Mouse (Mus musculus) kidney, adult 2 months (tissue): Measurements from ENCODE around the gene Ttc25. TPM values are rescaled to one million over a fixed set of nuclear protein-coding genes. Genes with fewer than 3 reads are reported as not detected.
A peak's percentile ranks its signal among the peaks of the same experiment; 100 is the strongest.
"Not testable (repeated sequence)": the region's sequence is repeated elsewhere in the genome, so short reads cannot be mapped to it uniquely, and the experiment has no call there.

Experiments used
- DNase-seq: peaks from one replicate; pipeline ENCODE4 v3.0.0; 2021
- H3K27ac ChIP-seq: fragments of 200-500 bp; 2 replicates; pipeline ENCODE4 v1.5.1; 2012; ENCODE audit warnings: low read depth, low read length, control low read depth, inconsistent platforms; ENCODE audit not compliant: insufficient read depth
- H3K27me3 ChIP-seq: fragments of 200-500 bp; replicated peaks from 2 replicates; pipeline ENCODE4 v1.6.1; 2012; ENCODE audit warnings: mild to moderate bottlenecking, moderate library complexity, low read length, inconsistent platforms; ENCODE audit not compliant: control insufficient read depth, insufficient read depth
- H3K36me3 ChIP-seq: fragments of 200-500 bp; 2 replicates; pipeline ENCODE4 v1.6.1; 2012; ENCODE audit warnings: mild to moderate bottlenecking, moderate library complexity, low read length, inconsistent platforms; ENCODE audit not compliant: control insufficient read depth, insufficient read depth
- H3K4me1 ChIP-seq: fragments of 200-500 bp; 2 replicates; pipeline ENCODE4 v1.6.1; 2011; ENCODE audit warnings: low read length; ENCODE audit not compliant: control insufficient read depth, insufficient read depth
- H3K4me3 ChIP-seq: fragments of 200-500 bp; 2 replicates; pipeline ENCODE4 v1.5.1; 2011; ENCODE audit warnings: mild to moderate bottlenecking, low read depth, low read length, control low read depth; ENCODE audit not compliant: insufficient read depth
- CTCF ChIP-seq: fragments of 200-500 bp; conservative IDR thresholded peaks from 2 replicates; pipeline ENCODE4 v1.5.1; 2011; ENCODE audit warnings: low read depth, mild to moderate bottlenecking, control low read depth, low read length, moderate library complexity, mixed read lengths; ENCODE audit not compliant: insufficient read depth, insufficient read length
- POLR2A ChIP-seq: fragments of 200-500 bp; IDR thresholded peaks from one replicate; pipeline ENCODE4 v1.6.1; 2011; ENCODE audit warnings: low read depth, low read length, control low read depth
- WGBS: fragments of 180-500 bp; shearing (Covaris S2); methylation state at CpG from one replicate; pipeline ENCODE4 v1.1.7; 2018; 5-methylcytosine and 5-hydroxymethylcytosine counted together
- polyA plus RNA-seq: library from polyadenylated mRNA; depleted of rRNA; stranded (reverse); fragments of >200 nt; gene quantifications from 2 replicates; pipeline ENCODE4 v1.2.3, GENCODE M21; 2012

Gene Ttc25
- polyA plus RNA-seq, 1 experiment: 1.4 TPM

- Histone ChIP-seq H3K4me3 (peak overlapping the region; percentile 78), H3K27ac (no peak overlapping the region), H3K36me3 (no peaks in the 10 kb centered on the region), H3K4me1 (peaks cover 6% of the 10 kb centered on the region; the same call in 1 of the 2 replicates), H3K27me3 (no peaks in the 10 kb centered on the region)
- DNase-seq: no peak
- WGBS: 58% methylated on average over 2 of the region's 2 CpGs
- TF ChIP-seq CTCF: no peak
- TF ChIP-seq POLR2A: no peak
These were observed 30.1 kb downstream of the Ttc25 start for GRCm38 (mm10) chr11:100575484-100575855.

DNA sequence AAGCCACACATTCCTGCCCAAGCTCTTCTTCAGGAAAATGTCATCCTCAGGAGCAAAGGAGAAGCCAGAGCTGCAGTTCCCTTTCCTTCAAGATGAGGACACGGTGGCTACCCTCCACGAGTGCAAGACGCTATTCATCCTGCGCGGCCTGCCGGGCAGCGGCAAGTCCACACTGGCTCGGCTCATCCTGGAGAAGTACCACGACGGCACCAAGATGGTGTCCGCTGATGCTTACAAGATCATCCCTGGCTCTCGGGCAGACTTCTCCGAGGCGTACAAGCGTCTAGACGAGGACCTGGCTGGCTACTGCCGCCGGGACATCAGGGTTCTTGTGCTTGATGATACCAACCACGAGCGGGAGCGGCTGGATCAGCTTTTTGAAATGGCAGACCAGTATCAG lies 30.8 kb downstream of the Ttc25 start:
- TF ChIP-seq CTCF (no peak), POLR2A (no peak)
- WGBS: 76% methylated on average over 21 of the region's 21 CpGs
- Histone ChIP-seq H3K27me3 (no peaks in the 10 kb centered on the region), H3K4me1 (peaks cover 4% of the 10 kb centered on the region; the same call in 1 of the 2 replicates), H3K27ac (no peak overlapping the region), H3K36me3 (no peaks in the 10 kb centered on the region; the same call in 1 of the 2 replicates), H3K4me3 (no peak overlapping the region)
- no peak for DNase-seq

DNA sequence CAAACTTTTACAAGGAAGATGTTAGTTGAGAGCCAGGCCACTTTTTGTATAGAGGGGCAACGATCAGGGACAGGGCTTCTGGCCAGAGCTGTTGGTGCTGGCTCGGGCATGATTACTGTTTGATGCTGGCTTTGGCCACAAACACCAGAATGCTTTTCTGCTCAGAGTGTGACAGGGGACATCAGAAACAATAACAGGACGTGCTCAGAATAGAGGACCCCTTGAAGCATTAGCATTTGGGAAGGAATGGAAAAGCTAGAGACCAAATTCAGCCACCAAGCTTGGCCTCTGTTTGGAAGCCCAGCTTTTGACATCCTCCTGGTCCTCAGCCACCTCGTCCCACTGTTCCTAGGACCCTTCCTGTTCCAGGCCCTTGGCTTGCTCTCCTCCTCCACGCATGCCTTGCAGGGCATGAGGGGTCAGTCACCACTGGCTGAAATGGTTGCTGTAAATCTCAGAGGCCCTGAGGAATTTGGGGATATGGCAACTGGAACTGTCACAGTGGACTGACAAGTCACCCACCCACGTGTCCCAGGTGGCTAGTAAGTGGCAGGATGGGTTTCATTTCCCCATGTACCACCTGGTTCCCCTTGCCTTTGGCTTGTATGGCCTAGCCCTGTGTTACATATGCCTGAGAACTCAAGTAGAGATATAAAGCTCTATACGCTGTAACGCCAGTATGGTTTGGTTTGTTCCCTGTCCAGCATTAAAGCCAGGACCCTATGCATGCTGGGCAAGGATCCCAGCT lies 32.6 kb downstream of the Ttc25 start:
- TF ChIP-seq POLR2A (no peak), CTCF (no peak)
- no peak overlapping the region for H3K27ac ChIP-seq
- 66% methylated on average over 8 of the region's 8 CpGs for WGBS
- no peak overlapping the region for H3K4me3 ChIP-seq
- DNase-seq: no peak
- H3K4me1 ChIP-seq: peaks cover 2% of the 10 kb centered on the region; the same call in 1 of the 2 replicates
- H3K27me3 ChIP-seq: no peaks in the 10 kb centered on the region
- H3K36me3 ChIP-seq: no peaks in the 10 kb centered on the region; the same call in 1 of the 2 replicates

DNA sequence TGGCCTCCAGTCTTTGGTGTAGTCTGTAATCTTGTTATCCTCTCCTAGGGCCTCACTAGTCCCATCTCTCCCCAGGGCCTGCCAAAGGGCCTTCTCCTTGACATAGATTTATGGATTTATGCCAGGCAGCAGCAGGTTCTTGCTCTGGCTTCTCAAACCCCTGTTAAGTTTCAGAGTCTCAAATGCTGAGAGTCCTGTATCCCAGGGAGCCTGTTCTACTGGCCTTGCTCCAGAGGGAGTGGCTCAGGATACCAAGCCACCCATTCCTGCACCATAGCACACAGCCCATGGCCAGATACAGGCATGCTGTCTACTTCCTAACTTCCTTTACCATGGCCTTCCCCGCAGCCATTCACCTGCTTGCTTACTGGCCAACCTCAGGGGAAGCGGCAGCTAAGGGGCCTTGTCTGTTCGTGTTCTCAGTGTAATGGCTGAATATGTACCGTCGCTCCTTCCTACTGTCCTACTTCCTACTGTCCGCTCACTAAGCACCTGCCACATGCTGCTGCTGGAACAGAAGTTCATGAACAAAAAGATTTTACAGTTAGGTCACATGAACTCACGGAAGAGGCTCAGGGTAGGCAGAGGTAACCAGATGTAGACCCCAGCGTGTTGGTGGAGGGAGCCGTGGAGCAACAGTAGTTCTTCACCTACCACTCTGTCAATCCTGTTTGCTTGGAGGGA lies 33.9 kb downstream of the Ttc25 start:
- H3K4me3 ChIP-seq: no peak overlapping the region
- H3K27ac ChIP-seq: no peak overlapping the region
- no peak for DNase-seq
- H3K27me3 ChIP-seq: no peaks in the 10 kb centered on the region
- WGBS: 90% methylated on average over 9 of the region's 9 CpGs
- H3K4me1 ChIP-seq: peaks cover 2% of the 10 kb centered on the region; the same call in 1 of the 2 replicates
- peaks cover 2% of the 10 kb centered on the region for H3K36me3 ChIP-seq
- TF ChIP-seq POLR2A: no peak
- no peak for TF ChIP-seq CTCF

- TF ChIP-seq POLR2A: no peak
- TF ChIP-seq CTCF: no peak
- no peak overlapping the region for H3K4me3 ChIP-seq
- H3K27ac ChIP-seq: no peak overlapping the region
- no peak for DNase-seq
- H3K4me1 ChIP-seq: no peaks in the 10 kb centered on the region
- no peaks in the 10 kb centered on the region for H3K27me3 ChIP-seq
- 66% methylated on average over 13 of the region's 13 CpGs for WGBS
- peaks cover 6% of the 10 kb centered on the region for H3K36me3 ChIP-seq
These were observed 34.9 kb downstream of the Ttc25 start for GRCm38 (mm10) chr11:100580275-100580674.

GRCm38 (mm10) chr11:100581756-100582155 lies 36.3 kb downstream of the Ttc25 start:
- Histone ChIP-seq H3K27ac (no peak overlapping the region), H3K4me3 (no peak overlapping the region), H3K36me3 (peaks cover 8% of the 10 kb centered on the region), H3K4me1 (no peaks in the 10 kb centered on the region), H3K27me3 (no peaks in the 10 kb centered on the region)
- DNase-seq: no peak
- TF ChIP-seq CTCF (no peak), POLR2A (no peak)
- 59% methylated on average over 4 of the region's 4 CpGs for WGBS

DNA sequence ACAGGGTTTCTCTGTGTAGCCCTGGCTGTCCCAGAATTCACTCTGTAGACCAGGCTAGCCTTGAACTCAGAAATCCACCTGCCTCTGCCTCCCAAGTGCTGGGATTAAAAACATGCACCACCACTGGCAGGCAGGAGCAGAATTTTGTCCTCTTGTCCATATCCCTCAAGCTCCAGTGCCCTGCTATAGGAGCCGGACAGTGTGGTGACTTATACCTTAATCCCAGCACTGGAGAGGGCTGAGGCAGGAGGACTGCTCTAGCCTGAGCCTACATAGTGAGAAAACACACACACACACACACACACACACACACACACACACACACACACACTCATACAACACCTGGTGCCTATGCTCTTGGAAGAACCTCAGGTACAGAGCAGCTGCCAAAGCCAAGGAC lies 37.0 kb downstream of the Ttc25 start:
- 96% methylated on average over 1 of the region's 1 CpGs for WGBS
- DNase-seq, H3K4me1 ChIP-seq, H3K27me3 ChIP-seq, H3K4me3 ChIP-seq, H3K27ac ChIP-seq: not testable (repeated sequence)
- peaks cover 11% of the 10 kb centered on the region for H3K36me3 ChIP-seq
